17 mouse cellular contexts compared by ENCODE assay signal in the genomic region with DNA sequence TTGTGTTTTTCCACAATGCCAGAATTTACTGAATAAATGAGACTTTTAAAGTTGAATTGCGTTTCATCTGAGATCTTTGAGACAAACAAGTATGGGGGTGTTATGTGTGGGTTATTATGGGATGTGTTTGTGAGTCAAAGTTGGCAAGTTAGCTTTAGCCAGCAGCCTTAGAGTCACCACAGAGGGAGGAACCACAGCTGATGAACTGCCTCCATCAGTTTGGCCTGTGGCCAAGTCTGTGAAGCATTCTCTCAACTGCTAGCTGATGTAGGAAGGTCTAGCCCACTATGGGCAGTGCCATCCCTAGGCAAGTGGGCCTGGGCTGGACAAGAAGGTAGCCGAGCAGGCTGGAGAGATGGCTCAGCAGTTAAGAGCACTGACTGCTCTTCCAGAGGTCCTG.
"Had no signal": no experiment of that assay in that cellular context is flagged by ENCODE, and none has a peak within 500 bp of the region (broad histone marks: within the 10 kb centered on the region; RNA-seq: fewer than 3 reads in every experiment).

No protein-coding gene starts in this region.

- H3K4me2 ChIP-seq: liver, embryonic 13.5 days; midbrain, embryonic 13.5 days; neural tube, embryonic 12.5 days; neural tube, embryonic 15.5 days had no signal

- H3K36me3 ChIP-seq: liver, embryonic 13.5 days; midbrain, embryonic 10.5 days; midbrain, embryonic 13.5 days; neural tube, embryonic 12.5 days; neural tube, embryonic 15.5 days had no signal

- H3K4me1 ChIP-seq: liver, embryonic 13.5 days; midbrain, embryonic 10.5 days; midbrain, embryonic 13.5 days; neural tube, embryonic 12.5 days; neural tube, embryonic 15.5 days had no signal

- H3K9ac ChIP-seq: liver, embryonic 13.5 days; midbrain, embryonic 13.5 days; neural tube, embryonic 12.5 days; neural tube, embryonic 15.5 days had no signal

- H3K27ac ChIP-seq: liver, embryonic 13.5 days; midbrain, embryonic 10.5 days; midbrain, embryonic 13.5 days; neural tube, embryonic 12.5 days; neural tube, embryonic 15.5 days had no signal

- H3K9me3 ChIP-seq: liver, embryonic 13.5 days; midbrain, embryonic 10.5 days; midbrain, embryonic 13.5 days; neural tube, embryonic 12.5 days; neural tube, embryonic 15.5 days had no signal

- H3K4me3 ChIP-seq: liver, embryonic 13.5 days; megakaryocyte, embryonic 14.5 days; midbrain, embryonic 10.5 days; midbrain, embryonic 13.5 days; neural tube, embryonic 12.5 days; neural tube, embryonic 15.5 days had no signal

- H3K27me3 ChIP-seq: liver, embryonic 13.5 days; midbrain, embryonic 13.5 days; neural tube, embryonic 12.5 days; neural tube, embryonic 15.5 days had no signal

- ATAC-seq: intestine, embryonic 16.5 days; lung, postnatal 0 days; midbrain, embryonic 13.5 days had no signal

- DNase-seq: kidney, adult 18-20 months; kidney, adult 9 months; kidney, postnatal 14 days; liver, embryonic 13.5 days; lung, adult 2 months; lung, postnatal 36 days; right cerebral cortex, postnatal 25 days; spleen, adult 18-20 months; thymus, adult 18-20 months; thymus, postnatal 36 days had no signal
